Mouse (Mus musculus) kidney, postnatal 25 days (tissue): ENCODE measurements around the gene Zranb1.
A peak's percentile ranks its signal among the peaks of the same experiment; 100 is the strongest.

Experiments used
- DNase-seq, 2 experiments: peaks; one replicate each; pipeline ENCODE4 v3.0.0; 2021; ENCODE audit warnings: mixed read lengths in 2 of 2

The Zranb1 gene

DNA sequence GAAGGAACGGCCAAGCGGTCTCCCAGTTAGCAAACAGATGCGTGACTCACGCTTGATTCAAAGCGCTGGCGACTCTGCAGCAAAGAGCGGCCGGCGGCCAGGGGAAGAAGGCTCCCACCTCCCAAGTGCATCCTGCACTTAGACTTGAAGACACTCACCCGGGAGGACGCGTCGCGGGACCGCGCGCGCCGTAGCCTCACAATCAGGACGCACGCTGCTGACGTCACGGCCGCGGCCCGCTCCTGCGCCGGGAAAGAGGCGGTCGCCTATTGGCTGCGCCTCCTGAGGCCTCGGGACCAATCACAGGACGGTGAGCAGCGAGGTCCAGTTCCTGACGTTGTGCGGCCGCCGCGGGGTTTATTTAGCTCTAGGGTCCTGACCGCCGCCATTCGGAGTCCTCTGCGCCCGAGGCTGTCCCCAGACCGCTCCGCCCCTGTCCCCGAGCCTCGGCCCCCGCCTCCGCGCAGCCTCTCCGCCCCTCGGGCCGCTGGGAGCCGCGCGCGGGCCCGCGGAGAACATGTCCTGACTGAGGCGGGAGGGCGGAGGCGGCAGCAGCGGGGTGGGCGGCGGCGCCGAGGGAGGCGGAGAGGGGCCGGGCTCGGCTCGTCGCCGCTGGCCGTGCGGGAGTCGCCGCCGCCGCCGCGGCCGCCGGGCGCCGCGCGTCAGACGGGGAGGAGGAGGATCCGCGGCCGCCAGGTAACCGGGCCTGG is at the start of gene Zranb1:
Zranb1 (plus strand) TSS at position 293 of the 710 bp plus-strand sequence.
- DNase-seq = peak; percentile 98 to 99

DNA sequence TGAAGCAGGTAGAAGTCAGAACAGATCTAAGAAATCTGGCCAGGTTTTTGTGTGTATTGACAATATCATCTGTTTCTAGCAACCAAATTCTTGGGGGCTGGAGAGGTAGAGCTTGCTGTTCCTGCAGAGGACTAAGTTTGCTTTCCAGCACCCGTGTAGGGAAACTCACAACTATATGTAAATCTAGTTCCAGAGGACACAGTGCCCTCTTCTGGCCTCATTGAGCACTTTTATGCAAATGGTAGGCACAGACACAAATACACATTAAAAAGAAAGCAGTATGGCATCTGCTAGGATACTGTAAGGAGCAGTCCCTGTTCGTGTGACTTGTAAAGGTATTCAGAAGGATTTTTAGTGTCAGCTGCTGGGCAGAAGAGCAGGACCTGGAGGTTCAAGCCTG is 48.6 kb upstream of the Zranb1 start:
- DNase-seq = peak in 1 of 2 experiments; percentile 33

DNA sequence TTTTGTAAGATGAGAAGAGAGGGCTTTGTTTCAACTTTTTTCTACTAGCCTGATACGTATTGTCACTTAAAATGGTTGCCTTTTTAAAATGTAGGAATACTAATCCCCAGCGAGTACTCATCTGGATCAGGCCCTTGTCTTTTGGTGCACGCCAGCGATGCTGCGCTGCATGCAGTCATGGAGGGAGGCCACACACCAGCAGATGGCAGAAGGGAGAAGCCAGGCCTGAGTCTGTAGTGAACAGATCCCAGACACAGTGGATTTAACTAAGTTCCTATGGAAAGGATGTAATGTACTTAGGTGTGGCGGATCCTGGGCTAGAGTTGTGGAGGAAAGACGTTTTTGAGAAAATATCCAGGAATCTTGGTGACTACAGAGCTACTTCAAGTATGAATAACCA is 46.9 kb upstream of the Zranb1 start:
- DNase-seq = no peak

DNA sequence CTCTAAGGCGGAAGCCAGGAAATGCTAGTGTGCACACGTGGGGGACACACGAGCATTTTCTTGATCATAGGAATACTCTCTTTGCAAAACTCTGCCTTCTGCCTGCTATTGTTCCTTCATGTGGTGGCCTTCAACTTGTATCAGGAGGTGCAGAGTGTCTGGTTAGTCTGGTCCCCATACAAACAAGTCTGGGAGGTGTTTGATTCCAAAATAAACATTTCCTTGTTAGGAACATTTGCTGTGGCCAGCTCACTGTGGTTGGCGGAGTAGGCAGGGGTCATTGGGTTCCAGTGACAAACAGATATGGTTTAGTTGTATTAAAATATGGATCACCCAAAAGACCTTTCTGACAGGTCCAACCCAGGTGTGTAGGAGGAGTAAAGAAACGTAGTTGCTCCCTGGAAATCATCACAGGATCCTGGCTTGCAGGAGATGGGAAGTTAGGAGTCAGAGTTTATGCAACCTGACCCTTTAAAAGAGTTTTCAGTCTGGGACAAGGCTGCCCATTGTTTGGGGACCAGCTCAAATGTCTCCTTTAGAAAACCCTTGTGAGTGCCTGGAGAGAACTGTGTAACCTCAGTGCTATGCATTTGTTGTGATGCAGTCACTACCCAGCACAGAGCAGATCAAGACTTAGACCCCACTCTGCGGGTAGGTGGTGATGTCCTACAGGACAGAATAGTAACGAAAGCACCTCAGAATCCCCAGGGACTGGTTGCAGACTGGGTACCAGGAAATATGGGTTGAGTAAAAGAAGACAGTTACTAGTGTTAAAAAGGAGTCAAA is 43.7 kb upstream of the Zranb1 start:
- DNase-seq = no peak

DNA sequence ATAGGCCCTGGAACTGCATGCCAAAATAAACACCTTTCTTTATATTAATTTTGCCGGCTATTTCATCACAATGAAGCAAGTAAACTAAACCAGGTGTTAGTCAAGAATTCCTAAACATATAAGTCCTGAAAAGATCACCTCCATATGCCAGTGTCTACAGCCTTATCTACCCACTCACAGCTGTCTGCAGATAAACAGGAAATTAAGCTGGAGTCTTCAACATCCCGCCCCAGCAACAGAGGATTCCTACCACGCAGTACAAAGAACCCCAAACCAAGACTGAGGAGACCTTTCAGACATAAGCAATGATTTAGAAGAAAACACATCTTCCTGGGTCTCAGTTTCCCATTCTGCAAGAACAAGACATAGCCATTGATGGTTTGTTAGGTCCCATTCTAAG is 42.9 kb upstream of the Zranb1 start:
- DNase-seq = no peak

DNA sequence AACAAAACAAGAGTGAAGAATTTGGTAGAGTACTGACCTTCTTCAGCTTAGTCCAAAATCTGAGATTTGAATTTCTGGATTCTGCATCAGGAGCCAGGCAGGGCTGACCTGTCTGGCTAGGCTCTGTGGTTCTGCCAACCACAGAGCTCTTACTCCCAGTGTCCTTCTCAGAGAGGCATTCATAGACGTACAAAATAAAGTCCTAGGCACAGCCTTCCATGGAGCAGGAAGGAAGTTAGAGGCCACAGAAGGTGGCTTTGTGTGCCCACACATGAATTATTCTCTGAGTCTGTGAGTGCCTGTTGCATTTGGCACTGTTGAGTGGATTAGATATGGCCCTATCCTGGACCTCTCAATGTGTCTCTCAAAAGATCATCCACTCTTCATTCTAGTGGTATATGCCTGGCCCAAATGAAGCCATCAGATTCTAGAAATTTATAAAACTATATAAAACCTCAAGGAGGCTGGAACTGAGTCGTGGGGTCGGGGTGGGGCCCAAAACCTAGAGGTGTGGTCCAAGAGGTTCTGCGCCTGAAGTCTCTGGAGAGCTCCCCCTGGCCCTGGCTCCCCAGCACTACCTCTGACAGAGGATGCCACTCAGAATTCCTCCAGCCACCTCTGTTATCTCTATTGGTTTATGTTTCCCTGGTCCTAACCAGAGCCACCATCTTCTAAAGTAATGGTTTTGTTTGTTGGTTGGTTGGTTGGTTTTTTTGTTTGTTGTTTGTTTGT is 42.3 kb upstream of the Zranb1 start:
- no peak for DNase-seq

DNA sequence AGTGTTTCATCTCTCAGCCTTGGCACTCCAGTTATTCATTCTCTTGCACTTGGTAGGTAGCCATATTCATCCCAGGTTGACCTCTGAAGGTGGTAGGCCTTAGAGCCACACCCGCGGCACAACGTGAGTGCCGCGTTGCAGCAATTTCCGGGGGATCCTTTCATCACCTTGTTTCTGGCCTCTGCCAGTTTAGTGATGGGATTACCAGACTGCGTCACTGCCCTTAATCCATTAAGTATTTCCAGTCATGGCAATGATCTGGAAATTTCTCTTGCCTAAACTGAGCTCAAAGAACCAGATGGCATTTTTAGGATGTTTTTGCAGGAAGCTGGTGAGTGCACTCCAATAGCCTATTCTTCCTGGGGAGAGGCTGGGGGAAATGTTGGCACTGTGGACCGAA is 41.3 kb upstream of the Zranb1 start:
- DNase-seq = no peak

DNA sequence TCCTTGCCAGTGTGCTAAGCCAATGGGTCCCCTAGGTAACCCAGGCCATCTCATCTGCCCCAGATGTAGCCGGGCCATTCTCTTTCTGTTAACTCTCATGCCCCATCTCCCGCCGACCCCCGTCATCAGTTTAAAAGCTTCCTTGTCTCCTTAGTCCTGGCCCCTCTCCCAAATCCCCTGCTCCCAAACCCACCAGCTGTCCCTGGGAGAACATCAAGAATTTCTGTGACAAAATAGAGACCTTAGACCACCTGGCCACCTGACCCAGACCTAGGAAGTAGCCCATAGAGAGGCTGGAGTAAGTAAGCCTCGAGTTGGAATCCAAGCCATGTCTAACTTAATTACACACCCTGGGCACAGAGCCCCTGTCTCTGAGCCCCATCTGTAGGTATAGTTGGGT is 40.7 kb upstream of the Zranb1 start:
- no peak for DNase-seq

DNA sequence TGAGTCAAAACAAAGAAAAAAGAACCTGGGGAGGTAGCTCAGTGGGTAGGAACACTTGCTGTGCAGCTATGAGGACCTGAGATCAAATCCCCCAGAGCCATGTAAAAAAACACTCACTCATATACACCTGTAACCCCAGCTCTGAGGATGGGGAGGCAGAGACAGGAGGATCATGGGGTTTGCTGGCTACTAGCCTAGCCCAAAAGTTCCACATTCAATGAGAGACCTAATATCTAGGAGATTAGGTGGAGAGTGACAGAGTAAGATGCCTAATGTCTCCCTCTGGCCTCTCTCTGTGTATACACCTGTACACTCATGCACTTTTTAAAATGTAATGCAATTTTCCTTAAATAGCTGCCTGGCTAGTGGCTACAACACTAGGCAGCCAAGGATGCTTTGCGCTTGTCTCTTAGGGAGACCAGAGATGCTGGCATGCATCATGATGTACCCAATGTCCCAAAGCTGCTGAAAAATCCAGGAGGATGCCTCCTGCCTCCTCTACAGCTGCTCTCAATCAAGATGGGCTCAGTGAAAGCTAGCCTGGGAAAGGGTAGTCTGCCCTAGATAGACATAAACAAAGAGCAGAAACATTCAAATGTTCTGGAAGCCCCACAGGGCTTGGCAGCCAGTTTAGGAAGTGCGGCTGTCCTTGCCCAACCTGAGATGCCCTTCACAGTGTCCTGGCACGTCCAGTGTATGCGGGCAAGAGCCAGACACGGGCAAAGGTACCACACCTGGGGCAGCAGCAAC is 39.2 kb upstream of the Zranb1 start:
- DNase-seq = peak; percentile 27 to 72

DNA sequence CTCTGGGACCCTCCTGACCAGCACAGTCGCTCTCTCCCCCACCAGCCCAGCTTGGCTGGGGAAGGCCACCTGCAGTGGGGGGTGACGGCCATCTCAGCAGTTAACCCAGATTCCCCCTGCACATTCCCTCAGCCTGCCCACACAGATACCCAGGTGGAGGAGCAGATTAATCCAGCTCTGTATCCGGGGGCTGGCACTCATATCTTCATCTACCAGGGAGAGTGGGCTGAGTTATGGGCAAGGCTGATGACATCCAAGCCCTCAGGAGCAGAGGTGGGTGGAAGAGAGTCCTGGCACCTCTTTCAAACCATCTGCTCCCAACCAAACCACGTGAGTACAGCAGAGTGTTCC is 38.7 kb upstream of the Zranb1 start:
- DNase-seq = no peak

DNA sequence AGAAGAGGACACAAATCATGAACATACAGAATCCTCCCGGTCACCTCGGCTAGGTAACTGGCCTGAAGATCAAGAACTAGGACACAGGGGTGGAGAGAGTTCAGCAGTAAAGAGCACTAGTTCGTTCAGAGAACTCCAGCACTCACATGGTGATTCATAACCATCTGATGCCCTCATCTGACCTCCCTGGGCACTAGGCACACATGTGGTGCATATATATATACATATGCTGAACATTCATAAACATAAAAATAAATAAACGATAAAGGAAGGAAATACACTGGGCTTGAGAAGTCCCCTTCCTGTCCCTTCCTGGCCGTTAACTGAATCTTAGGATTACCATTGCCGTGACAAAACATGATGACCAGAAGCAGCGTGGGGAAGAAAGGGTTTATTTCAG is 38.1 kb upstream of the Zranb1 start:
- no peak for DNase-seq

DNA sequence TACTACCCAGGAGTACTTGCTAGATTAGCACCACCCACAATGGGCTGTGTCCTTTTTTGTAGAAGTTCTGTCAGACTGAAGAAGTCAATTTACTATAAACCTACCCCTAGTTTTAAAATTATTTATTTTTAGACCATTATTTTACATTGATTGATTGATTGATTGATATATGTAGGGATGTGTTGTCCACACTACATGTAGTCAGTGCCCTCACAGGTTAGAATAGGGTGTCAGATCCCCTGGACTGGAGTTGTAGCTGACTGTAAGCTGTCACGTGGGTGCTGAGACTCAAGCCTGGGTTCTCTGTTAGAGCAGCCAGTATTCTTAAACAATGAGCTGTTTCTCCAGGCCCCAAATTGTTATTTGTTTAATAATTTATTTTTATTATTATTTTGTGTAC is 37.6 kb upstream of the Zranb1 start:
- DNase-seq = no peak

DNA sequence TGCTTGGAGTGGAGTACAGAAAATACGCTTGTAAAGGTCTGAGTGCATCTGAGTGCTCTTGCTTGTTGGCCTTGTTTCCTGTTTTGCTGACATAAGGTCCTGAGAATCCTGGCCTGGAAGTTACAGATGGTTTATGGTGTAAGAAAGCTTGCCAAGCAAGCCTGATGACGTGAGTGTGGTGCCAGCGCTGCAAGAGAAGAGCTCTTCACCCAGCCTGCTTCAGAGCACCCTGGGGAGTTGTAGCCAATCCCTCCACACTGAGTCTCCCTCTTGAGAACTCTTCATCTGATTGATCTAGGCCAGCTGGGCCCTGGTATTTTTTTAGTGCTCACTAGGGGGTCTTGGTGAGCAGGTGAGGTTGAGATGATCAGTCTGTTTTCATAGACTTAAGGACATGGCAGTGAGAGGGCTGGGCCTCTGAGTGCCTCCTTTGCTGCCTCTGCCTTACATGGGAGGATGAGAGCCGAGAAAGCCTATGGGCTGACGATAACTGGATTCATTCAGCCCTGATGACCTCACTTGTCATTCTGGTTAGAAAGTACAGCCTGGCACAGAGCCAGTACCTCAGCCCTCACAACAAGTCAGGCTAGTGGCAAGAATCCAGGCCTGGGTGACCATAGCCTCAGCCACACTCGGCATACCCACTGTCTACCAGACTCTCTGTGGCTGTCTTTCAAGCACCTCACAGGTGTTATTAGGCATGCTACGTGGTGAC is 35.9 kb upstream of the Zranb1 start:
- peak; percentile 63 to 71 for DNase-seq

DNA sequence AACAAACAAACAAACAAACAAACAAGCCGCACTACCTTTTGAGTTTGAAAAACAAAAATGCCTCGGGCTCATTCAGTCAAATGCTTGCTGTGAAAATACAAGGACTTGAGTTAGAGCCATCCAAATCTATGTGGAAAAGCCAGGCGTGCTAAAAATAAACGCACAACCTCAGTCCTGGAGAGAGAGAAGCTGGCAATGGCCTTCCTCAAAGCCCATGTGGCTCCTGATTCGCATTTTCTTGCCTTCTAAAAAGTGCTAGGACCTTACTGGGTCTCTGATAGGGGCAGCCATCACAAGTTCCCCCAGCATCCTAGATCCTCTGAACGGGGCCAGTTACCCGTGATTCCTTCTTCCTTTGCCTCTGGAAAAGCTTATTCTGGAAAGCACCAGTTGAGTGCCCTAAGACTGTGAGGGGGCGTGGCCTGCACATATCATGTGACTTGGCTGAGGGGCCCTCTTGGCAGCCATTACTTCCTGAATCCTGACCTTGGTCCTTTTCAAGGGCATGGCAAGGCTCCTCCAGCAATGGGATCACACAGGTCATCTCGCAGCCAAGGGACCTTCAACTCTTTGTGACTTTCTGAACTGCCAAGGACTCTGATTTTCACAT is 34.6 kb upstream of the Zranb1 start:
- DNase-seq = peak; percentile 59 to 74

DNA sequence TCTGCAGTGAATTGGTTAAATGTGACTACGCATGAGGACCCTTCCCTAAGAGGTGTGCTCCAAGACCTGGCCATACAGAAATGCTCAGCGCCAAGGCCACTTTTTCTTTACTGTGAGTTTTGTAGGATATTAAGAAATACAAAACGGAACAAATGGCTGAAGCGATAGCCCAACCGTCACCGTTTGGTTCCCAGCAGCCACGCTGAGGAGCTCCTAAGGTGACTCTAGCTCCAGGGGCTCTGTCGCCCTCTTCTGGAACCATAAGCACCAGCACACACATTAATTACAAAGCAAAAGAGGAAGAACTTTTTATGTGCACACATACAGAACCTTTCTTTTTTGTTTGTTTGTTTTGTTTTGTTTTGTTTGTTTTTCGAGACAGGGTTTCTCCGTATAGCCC is 33.7 kb upstream of the Zranb1 start:
- no peak for DNase-seq

DNA sequence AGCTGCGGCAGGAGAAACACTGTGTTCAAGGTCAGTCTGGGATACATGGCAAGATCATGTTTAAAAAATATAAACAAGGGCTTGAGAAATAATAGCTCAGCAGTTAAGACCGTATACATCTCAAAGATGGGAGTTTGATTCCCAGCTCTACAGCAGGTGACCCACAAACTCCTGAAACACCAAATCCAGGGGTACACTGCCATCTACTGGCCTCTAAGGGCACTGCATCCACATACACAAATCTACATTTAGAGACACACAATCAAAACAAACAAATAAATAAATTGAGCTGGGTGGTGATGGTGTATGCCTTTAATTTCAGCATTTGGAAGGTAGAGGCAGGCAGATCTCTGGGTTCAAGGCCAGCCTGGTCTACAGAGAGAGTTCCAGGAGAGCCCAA is 32.7 kb upstream of the Zranb1 start:
- peak in 1 of 2 experiments; percentile 56 for DNase-seq

DNA sequence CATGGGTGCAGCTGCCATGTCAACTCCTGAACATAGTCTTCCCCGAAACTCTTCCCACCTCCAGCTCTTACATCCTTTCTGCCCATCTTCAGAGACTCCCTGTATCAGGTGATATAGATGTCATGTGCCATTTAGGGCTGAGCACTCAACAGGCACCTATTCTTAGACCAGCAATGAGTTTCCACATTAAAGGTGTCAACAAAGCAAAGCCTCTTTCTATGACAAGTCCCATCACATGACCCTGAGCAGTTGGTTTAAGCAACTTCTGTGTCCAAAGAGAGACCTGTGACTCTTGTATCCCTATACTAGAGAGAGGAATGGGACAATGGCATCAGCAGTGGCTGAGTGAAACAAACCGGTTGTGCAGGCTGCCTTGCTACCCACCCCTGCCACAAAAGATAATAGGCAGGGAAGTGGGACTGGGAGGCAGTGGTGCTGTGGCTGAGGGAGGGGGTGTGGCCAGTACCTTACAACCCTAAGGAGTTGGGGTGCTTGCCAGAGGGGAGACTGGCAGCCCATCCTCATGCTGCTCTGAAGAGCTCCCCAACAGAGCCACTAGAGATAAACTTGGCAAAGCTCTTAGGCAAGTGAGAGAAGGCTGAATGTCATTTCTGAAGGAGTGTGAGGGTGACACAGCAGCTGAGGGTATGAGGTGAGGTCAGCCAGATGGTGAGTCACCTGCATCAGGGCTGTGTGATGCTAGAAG is 30.0 kb upstream of the Zranb1 start:
- DNase-seq = no peak

DNA sequence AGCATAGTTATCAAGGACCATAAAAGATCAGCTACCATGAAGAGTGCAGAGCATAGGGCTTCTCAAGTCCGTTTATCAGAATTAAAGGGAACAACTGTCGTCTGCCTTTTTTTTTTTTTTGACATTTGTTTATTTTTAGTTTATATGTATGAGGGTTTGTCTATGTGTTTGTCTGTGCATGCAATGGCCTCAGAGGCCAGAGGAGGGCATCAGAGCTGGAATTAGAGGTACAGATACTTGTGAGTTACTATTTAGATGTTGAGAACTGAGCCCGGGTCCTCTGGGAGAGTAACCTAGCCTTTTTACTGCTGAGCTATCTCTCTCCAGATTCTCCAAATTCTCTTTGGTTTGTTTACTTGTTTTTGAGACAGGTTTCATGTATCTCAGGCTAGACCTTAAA is 27.1 kb upstream of the Zranb1 start:
- no peak for DNase-seq

DNA sequence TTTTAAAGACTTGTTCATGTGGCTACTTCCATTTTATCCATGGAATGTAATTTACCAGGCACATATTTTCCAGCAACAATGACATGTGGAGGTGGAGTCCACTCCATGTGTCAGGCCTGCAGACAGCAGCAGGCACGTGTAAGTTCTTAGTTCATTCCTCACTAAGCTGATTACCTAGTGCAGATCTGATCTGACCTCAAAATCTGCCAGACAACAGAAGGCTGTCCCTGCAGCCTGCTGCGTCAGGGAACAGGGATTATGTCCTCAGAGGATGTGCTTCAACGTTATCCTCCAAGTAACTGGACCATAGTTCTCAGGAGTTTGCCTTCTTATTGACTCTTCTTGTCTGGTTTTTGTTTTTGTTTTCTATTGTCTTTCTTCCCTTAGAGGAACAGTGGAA is 9.0 kb upstream of the Zranb1 start:
- DNase-seq = no peak

DNA sequence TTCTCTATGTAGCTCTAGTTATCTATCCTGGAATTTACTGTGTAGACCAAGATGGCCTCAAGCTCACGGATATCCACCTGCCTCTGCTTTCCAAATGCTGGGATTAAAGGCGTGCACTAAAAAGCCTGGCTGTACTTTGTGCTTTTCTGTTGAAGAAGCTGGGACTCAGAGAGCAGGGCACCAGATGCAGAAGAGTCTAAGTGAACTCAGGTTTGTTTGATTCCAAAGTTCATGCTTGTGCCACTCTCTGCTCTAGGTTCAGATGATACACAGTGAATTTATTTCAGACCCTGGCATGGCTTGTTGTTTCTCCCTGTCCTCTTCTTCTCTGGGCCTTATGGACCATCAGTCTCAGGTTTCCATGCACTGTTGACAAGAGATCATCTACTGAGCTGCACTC is 5.7 kb upstream of the Zranb1 start:
- peak in 1 of 2 experiments; percentile 8 for DNase-seq

DNA sequence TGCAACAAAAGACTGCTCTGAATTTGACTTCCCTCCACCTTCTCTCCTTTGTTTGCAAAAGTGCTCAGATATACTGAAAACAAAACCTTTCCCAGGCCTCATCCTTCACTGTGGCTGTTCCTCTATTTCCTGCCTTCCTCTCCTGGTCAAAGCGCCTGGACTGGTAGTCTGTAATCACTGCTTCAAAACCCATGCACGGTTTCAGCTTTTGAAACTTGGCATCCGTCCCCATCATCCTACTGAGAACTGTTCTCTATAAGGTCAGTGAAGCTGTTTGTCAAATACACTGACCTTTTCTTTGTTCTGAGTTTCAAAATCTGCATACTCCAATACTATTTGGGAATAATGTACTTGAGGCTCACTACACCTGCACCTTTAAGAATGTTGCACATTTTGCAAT is 3.7 kb upstream of the Zranb1 start:
- DNase-seq = no peak
